Mouse (Mus musculus) kidney, postnatal 36 days (tissue): ENCODE results near the gene Gpr156.

ENCODE experiments used
- DNase-seq, 2 experiments: peaks; one replicate each; pipeline ENCODE4 v3.0.0; 2021 to 2022; ENCODE audit warnings: mixed read lengths in 2 of 2

The Gpr156 gene

DNA sequence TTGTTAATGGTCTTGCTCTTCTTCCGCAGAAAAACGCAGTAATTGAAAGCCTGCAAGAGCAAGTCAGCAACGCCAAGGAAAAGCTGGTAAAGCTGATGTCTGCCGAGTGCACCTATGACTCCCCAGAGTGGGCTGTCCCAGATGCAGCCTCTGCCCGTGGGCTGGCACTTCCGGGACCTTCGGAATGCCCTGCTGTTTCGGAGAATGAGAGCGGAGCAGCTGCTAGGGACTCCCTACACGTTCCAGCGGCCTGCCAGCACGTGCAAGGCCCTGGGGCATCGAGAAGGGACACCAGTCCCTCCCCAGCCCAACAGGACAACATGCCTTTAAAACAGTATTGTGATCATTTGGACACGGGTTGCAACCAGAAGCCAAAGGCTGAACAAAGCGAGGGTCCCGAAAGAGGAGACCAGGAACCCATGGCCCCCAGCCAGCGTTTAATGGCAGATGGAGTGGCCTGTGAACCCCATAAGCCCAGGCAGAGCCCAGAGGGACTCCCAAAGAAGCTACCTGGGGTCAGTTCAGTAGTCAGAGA, 88.3 kb downstream of the Gpr156 start:
- DNase-seq: no peak

DNA sequence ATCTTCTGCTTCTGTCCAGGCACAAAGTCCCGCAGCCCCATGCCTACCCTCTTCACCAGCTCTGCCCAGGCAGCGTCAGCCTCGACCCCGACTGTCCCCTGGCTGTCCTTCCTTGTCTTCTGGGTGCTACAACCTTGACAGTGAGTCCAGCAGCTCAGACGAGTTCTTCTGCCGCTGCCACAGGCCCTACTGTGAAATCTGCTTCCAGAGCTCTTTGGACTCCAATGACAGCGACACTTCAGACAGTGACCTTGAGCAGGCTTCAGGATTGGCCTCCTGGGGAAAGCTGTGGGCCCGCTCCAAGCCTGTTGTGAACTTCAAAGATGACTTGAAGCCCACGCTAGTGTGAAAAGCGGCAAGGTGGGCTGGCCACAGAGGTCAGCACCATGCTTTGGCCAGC, 89.2 kb downstream of the Gpr156 start:
- DNase-seq: no peak

GRCm38 (mm10) chr16:38008371-38008770, 92.1 kb downstream of the Gpr156 start:
- no peak for DNase-seq

DNA sequence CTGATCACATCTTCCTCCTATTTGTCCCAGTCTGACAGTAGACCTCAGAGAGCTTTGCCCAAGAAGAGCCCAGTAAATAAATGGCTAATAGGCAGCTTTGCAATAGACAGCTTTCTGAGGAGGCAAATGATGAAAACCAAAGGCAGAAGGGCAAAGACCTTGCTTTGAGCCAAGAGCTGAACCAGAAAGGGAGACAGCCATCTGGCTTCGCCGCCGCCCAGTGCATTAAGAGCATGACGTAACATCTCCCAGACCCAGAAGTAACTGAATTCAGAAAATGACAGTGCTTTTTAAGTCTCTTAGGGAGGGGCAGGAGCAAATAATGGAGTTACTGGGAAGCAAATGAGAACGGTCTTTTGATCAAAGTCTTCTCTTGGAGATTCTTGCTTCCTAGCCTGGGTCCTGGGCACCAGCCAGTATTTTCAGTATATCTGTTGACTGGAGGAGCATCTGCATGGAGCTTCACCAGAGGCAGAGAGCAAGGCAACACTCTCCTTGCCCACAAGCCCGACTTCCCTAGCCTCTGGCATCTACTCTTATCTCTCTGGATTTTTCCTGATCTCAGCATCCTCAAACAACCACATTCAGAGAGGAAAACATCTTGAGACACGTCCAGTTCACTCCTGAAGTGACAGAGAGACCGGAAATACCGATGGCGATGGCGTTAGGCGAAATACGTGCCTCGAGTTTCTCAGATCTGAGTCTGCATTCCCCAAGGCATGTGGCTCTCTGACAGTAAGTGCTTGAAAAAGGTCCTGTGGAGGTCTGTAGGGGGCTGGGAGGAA, 92.9 kb downstream of the Gpr156 start:
- DNase-seq: no peak

- DNase-seq: no peak
Measured at GRCm38 (mm10) chr16:38011486-38011885, 95.2 kb downstream of the Gpr156 start.

DNA sequence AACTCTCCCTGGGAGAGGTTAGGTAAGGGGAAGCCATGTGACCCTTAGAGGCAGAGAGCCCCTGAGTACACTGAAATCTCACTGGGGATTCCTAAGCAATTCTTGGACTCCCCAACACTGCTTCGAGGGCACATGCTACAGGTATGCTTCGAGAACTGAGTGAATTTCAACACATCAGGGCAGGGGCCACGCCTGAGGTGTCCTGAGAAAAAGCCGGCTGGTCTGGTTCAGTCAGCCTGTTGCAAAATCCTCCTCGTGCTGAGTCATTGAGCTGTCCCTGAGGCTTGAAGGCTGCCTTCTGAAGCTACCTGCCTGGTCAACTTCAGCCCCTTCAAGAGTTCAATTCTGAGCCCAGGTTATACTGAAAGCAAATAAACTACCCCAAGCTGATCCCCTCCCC, 96.1 kb downstream of the Gpr156 start:
- DNase-seq: peak; percentile 9 to 10

DNA sequence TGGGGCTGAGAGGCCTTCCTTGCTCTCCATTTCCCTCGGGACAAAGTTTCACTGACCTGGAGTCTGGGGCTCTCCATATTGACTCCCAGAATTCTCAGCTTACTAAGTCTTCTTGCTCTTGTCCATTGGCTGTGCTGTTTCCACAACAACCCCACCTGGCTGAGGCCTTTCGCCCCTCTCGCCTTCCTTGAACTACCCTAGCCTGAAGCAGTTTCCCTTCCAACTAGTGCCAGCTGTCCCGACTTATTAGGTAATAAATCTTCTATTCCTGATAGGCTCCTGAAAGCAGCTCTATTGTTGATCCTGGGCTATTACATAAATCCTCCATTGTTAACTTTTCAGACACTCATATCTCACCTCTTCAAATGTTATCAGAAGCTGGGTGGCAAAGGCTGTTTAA, 96.6 kb downstream of the Gpr156 start:
- DNase-seq: no peak

GRCm38 (mm10) chr16:38014951-38015350, 98.7 kb downstream of the Gpr156 start:
- peak; percentile 21 to 33 for DNase-seq

DNA sequence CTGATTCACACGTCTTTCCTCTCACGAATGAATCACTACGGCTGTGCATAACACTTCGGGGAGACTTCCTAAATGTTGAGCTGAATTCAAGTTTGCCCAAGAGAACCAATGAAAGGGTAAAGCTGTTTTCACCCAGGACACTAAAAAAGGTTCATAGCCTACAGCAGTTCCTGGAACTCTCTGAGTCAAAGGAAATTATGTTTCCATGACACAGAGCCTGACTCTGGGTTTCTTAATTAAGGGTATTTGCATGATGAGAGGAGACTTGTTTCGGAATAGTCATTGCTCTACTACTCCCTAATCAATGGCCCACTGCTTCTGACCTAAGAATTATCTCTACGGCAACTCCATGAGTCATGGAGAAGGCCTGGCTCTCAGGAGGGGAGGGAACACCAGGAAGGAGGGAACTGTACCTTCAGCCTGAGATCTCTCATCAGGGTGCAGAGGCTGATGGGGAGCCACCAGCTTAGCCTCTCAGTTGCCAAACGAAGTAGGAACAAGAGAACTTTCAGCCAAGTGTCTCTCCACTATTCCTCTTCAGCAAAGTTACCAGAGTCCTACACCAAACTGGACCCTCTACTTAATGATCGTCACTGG, 100.7 kb downstream of the Gpr156 start:
- DNase-seq: no peak

GRCm38 (mm10) chr16:38017958-38018376, 101.7 kb downstream of the Gpr156 start:
- peak in 1 of 2 experiments; percentile 14 for DNase-seq

- DNase-seq: peak in 1 of 2 experiments; percentile 27
Measured at GRCm38 (mm10) chr16:38032644-38033043, 116.3 kb downstream of the Gpr156 start.

DNA sequence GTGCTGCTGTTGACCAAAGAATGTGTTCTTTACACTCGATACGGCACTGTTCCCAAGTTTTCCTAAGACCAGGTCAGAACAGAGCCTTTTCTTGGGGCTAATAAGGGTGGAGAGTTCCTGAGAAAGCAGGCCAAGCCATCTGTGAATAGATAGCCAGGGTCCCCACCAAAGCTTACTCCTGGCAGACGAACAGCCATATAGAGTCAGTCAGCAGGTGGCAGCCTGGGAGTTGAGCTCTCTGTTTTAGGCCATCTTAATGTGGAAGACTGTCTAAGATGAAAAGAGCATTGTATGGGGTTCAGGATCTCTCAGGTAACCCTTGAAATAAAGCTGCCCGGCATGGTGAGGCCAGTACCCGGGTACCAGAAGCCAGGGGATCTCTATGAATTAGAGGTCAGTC, 116.8 kb downstream of the Gpr156 start:
- peak; percentile 27 to 54 for DNase-seq

GRCm38 (mm10) chr16:38038101-38038500, 121.8 kb downstream of the Gpr156 start:
- DNase-seq: peak in 1 of 2 experiments; percentile 47

- no peak for DNase-seq
Measured at GRCm38 (mm10) chr16:38042160-38042559, 125.9 kb downstream of the Gpr156 start.

GRCm38 (mm10) chr16:38044551-38044950, 128.3 kb downstream of the Gpr156 start:
- no peak for DNase-seq

- peak in 1 of 2 experiments; percentile 13 for DNase-seq
Measured at GRCm38 (mm10) chr16:38047781-38048558, 131.7 kb downstream of the Gpr156 start.
